21 mouse cellular contexts compared by ENCODE assay signal in genomic region chr14:115369611-115370167, GRCm38 (mm10).
A peak's percentile ranks its signal among the peaks of the same experiment; 100 is the strongest.
DNase-seq lines count a peak whose midpoint lies in the region; ATAC-seq and TF ChIP-seq lines count a peak whose summit lies in the region.
"Had no signal": no experiment of that assay in that cellular context is flagged by ENCODE, and none has a peak within 500 bp of the region (broad histone marks: within the 10 kb centered on the region; RNA-seq: fewer than 3 reads in every experiment).

No protein-coding gene starts in this region.

- H3K4me3 ChIP-seq in forebrain, embryonic 11.5 days (ENCODE audit: low read depth, low read length) = no peak overlapping the region
- H3K4me3 ChIP-seq in forebrain, embryonic 10.5 days = no peak overlapping the region
- no peak overlapping the region for H3K4me3 ChIP-seq in kidney, postnatal 0 days (replicated peaks; ENCODE audit: low read depth, low read length)
- H3K4me3 ChIP-seq in kidney, embryonic 14.5 days (ENCODE audit: low read length) = no peak overlapping the region
- H3K4me3 ChIP-seq in midbrain, embryonic 13.5 days (replicated peaks) = no peak overlapping the region
- H3K4me3 ChIP-seq in midbrain, embryonic 11.5 days (ENCODE audit: low read depth, low read length) = no peak overlapping the region
- no peak overlapping the region for H3K4me3 ChIP-seq in midbrain, postnatal 0 days (ENCODE audit: low read depth, low read length)
- H3K4me3 ChIP-seq: embryonic facial prominence, embryonic 10.5 days; gastrocnemius, adult 2 months; heart, adult 2 months; heart, embryonic 15.5 days; limb, embryonic 12.5 days; liver, embryonic 12.5 days had no signal

- 0 out of 2 replicates have a peak, but pooled peaks have one; percentile 34 for ATAC-seq in forebrain, embryonic 11.5 days (replicated peaks; ENCODE audit: low FRiP score)
- ATAC-seq in kidney, postnatal 0 days (replicated peaks; ENCODE audit: low FRiP score, low read depth) = no peak
- ATAC-seq in kidney, embryonic 14.5 days (ENCODE audit: low FRiP score, low TSS enrichment) = no peak
- 0 out of 2 replicates have a peak, but pooled peaks have one; percentile 50 for ATAC-seq in midbrain, embryonic 13.5 days
- ATAC-seq in midbrain, embryonic 11.5 days (ENCODE audit: low FRiP score) = no peak
- no peak for ATAC-seq in midbrain, postnatal 0 days (ENCODE audit: low FRiP score)
- ATAC-seq: liver, embryonic 12.5 days had no signal

- H3K9me3 ChIP-seq in forebrain, embryonic 11.5 days (ENCODE audit: control insufficient read depth, low read length) = no peaks in the 10 kb centered on the region
- H3K9me3 ChIP-seq in forebrain, embryonic 10.5 days = no peaks in the 10 kb centered on the region
- H3K9me3 ChIP-seq in kidney, postnatal 0 days (replicated peaks; ENCODE audit: low read length) = no peaks in the 10 kb centered on the region
- no peaks in the 10 kb centered on the region for H3K9me3 ChIP-seq in kidney, embryonic 14.5 days (ENCODE audit: control insufficient read depth, low read length)
- H3K9me3 ChIP-seq in midbrain, embryonic 13.5 days = no peaks in the 10 kb centered on the region
- no peaks in the 10 kb centered on the region for H3K9me3 ChIP-seq in midbrain, embryonic 11.5 days (ENCODE audit: control insufficient read depth, low read length)
- no peaks in the 10 kb centered on the region for H3K9me3 ChIP-seq in midbrain, postnatal 0 days (ENCODE audit: low read length)
- H3K9me3 ChIP-seq: embryonic facial prominence, embryonic 10.5 days; heart, embryonic 15.5 days; limb, embryonic 12.5 days; liver, embryonic 12.5 days had no signal

- DNase-seq in forebrain, embryonic 11.5 days (ENCODE audit: low spot score) = no peak
- no peak for DNase-seq in forebrain, embryonic 10.5 days (ENCODE audit: extremely low spot score, low spot score)
- peak; percentile 1 for DNase-seq in kidney, postnatal 0 days (ENCODE audit: low spot score)
- DNase-seq in midbrain, embryonic 11.5 days (ENCODE audit: low spot score, missing footprints) = no peak
- DNase-seq in midbrain, postnatal 0 days (ENCODE audit: low spot score) = peak; percentile 12
- no peak for DNase-seq in layer of hippocampus, adult 9-10 months (ENCODE audit: low spot score)
- DNase-seq: adrenal gland, postnatal 14 days; cerebellum, adult 11 months; gastrocnemius, adult 2 months; heart, adult 2 months; heart, postnatal 4 days; kidney, adult 8-10 months; thymus, postnatal 14 days had no signal

- no peak for TF ChIP-seq CTCF in kidney, postnatal 0 days (IDR thresholded peaks at IDR 0.05; ENCODE audit: low read depth)
- TF ChIP-seq CTCF in midbrain, postnatal 0 days (IDR thresholded peaks at IDR 0.05) = no peak

- no peak overlapping the region for H3K4me2 ChIP-seq in forebrain, embryonic 11.5 days (ENCODE audit: low read depth, low read length, severe bottlenecking)
- H3K4me2 ChIP-seq in kidney, postnatal 0 days (ENCODE audit: low read length) = no peak overlapping the region
- no peak overlapping the region for H3K4me2 ChIP-seq in kidney, embryonic 14.5 days (replicated peaks; ENCODE audit: low read depth, low read length)
- H3K4me2 ChIP-seq in midbrain, embryonic 13.5 days (replicated peaks) = no peak overlapping the region
- no peak overlapping the region for H3K4me2 ChIP-seq in midbrain, embryonic 11.5 days
- H3K4me2 ChIP-seq in midbrain, postnatal 0 days (ENCODE audit: low read depth, low read length, poor library complexity, severe bottlenecking) = no peak overlapping the region
- H3K4me2 ChIP-seq: heart, embryonic 15.5 days; limb, embryonic 12.5 days; liver, embryonic 12.5 days had no signal

- 71% methylated on average over 15 of the region's 15 CpGs for whole genome bisulfite sequencing in forebrain, embryonic 11.5 days
- WGBS in forebrain, embryonic 10.5 days = 76% methylated on average over 15 of the region's 15 CpGs
- WGBS in kidney, postnatal 0 days = 79% methylated on average over 15 of the region's 15 CpGs
- 85% methylated on average over 15 of the region's 15 CpGs for WGBS in kidney, embryonic 14.5 days
- WGBS in midbrain, embryonic 13.5 days = 58% methylated on average over 15 of the region's 15 CpGs
- WGBS in midbrain, embryonic 11.5 days = 72% methylated on average over 15 of the region's 15 CpGs
- WGBS in midbrain, postnatal 0 days = 51% methylated on average over 15 of the region's 15 CpGs

- no peaks in the 10 kb centered on the region for H3K27me3 ChIP-seq in forebrain, embryonic 11.5 days (ENCODE audit: control insufficient read depth, insufficient read depth, low read length)
- H3K27me3 ChIP-seq in forebrain, embryonic 10.5 days (ENCODE audit: poor library complexity, severe bottlenecking) = no peaks in the 10 kb centered on the region
- H3K27me3 ChIP-seq in kidney, postnatal 0 days (ENCODE audit: insufficient read depth, low read length) = no peaks in the 10 kb centered on the region
- no peaks in the 10 kb centered on the region for H3K27me3 ChIP-seq in kidney, embryonic 14.5 days (ENCODE audit: control insufficient read depth, insufficient read depth, low read length)
- no peaks in the 10 kb centered on the region for H3K27me3 ChIP-seq in midbrain, embryonic 13.5 days
- no peaks in the 10 kb centered on the region for H3K27me3 ChIP-seq in midbrain, embryonic 11.5 days (ENCODE audit: control insufficient read depth, insufficient read depth, low read length)
- no peaks in the 10 kb centered on the region for H3K27me3 ChIP-seq in midbrain, postnatal 0 days (ENCODE audit: insufficient read depth, low read length)
- H3K27me3 ChIP-seq: heart, embryonic 15.5 days; limb, embryonic 12.5 days; liver, embryonic 12.5 days had no signal

- H3K27ac ChIP-seq in forebrain, embryonic 11.5 days (ENCODE audit: low read depth, low read length) = no peak overlapping the region
- H3K27ac ChIP-seq in forebrain, embryonic 10.5 days = no peak overlapping the region
- H3K27ac ChIP-seq in kidney, postnatal 0 days = no peak overlapping the region
- H3K27ac ChIP-seq in kidney, embryonic 14.5 days (ENCODE audit: low read depth, low read length) = no peak overlapping the region
- H3K27ac ChIP-seq in midbrain, embryonic 13.5 days = no peak overlapping the region
- H3K27ac ChIP-seq in midbrain, embryonic 11.5 days (ENCODE audit: low read depth, low read length) = no peak overlapping the region
- no peak overlapping the region for H3K27ac ChIP-seq in midbrain, postnatal 0 days (ENCODE audit: low read depth, low read length)
- H3K27ac ChIP-seq: embryonic facial prominence, embryonic 10.5 days; gastrocnemius, adult 2 months; heart, adult 2 months; heart, embryonic 15.5 days; limb, embryonic 12.5 days; liver, embryonic 12.5 days; macrophage had no signal

- H3K36me3 ChIP-seq in forebrain, embryonic 11.5 days (ENCODE audit: control insufficient read depth, insufficient read depth, low read length) = no peaks in the 10 kb centered on the region
- H3K36me3 ChIP-seq in forebrain, embryonic 10.5 days (replicated peaks) = no peaks in the 10 kb centered on the region
- no peaks in the 10 kb centered on the region for H3K36me3 ChIP-seq in kidney, postnatal 0 days (ENCODE audit: insufficient read depth, low read length)
- no peaks in the 10 kb centered on the region for H3K36me3 ChIP-seq in kidney, embryonic 14.5 days (ENCODE audit: control insufficient read depth, insufficient read depth, low read length)
- no peaks in the 10 kb centered on the region for H3K36me3 ChIP-seq in midbrain, embryonic 13.5 days
- no peaks in the 10 kb centered on the region for H3K36me3 ChIP-seq in midbrain, embryonic 11.5 days (ENCODE audit: control insufficient read depth, insufficient read depth, low read length)
- H3K36me3 ChIP-seq in midbrain, postnatal 0 days (ENCODE audit: insufficient read depth, low read length) = no peaks in the 10 kb centered on the region
- H3K36me3 ChIP-seq: embryonic facial prominence, embryonic 10.5 days; G1E; heart, embryonic 15.5 days; limb, embryonic 12.5 days; liver, embryonic 12.5 days had no signal

- H3K9ac ChIP-seq in forebrain, embryonic 11.5 days (ENCODE audit: low read length) = no peak overlapping the region
- H3K9ac ChIP-seq in kidney, postnatal 0 days (ENCODE audit: low read depth, low read length) = no peak overlapping the region
- H3K9ac ChIP-seq in kidney, embryonic 14.5 days (ENCODE audit: low read depth, low read length) = no peak overlapping the region
- no peak overlapping the region for H3K9ac ChIP-seq in midbrain, embryonic 13.5 days (replicated peaks)
- no peak overlapping the region for H3K9ac ChIP-seq in midbrain, embryonic 11.5 days (ENCODE audit: low read length)
- no peak overlapping the region for H3K9ac ChIP-seq in midbrain, postnatal 0 days (replicated peaks; ENCODE audit: low read length, poor library complexity, severe bottlenecking)
- H3K9ac ChIP-seq: heart, embryonic 15.5 days; limb, embryonic 12.5 days; liver, embryonic 12.5 days had no signal

- H3K4me1 ChIP-seq in forebrain, embryonic 11.5 days (replicated peaks; ENCODE audit: control insufficient read depth, insufficient read depth, low read length) = no peaks in the 10 kb centered on the region
- H3K4me1 ChIP-seq in forebrain, embryonic 10.5 days = 0 out of 2 replicates have a peak, but pooled peaks cover 6% of the 10 kb centered on the region
- no peaks in the 10 kb centered on the region for H3K4me1 ChIP-seq in kidney, postnatal 0 days (replicated peaks; ENCODE audit: insufficient read depth, low read length)
- H3K4me1 ChIP-seq in kidney, embryonic 14.5 days (ENCODE audit: control insufficient read depth, insufficient read depth, low read length) = no peaks in the 10 kb centered on the region
- no peaks in the 10 kb centered on the region for H3K4me1 ChIP-seq in midbrain, embryonic 13.5 days (replicated peaks)
- no peaks in the 10 kb centered on the region for H3K4me1 ChIP-seq in midbrain, embryonic 11.5 days (ENCODE audit: control insufficient read depth, insufficient read depth, low read length)
- H3K4me1 ChIP-seq in midbrain, postnatal 0 days (ENCODE audit: insufficient read depth, low read length) = no peaks in the 10 kb centered on the region
- H3K4me1 ChIP-seq: embryonic facial prominence, embryonic 10.5 days; heart, embryonic 15.5 days; limb, embryonic 12.5 days; liver, embryonic 12.5 days had no signal

Comparison
In these comparisons a context has a peak if more than half of its experiments do, and no peak if none do; other contexts are left out.
1. ATAC-seq: peak in forebrain, embryonic 11.5 days (single experiment) and midbrain, embryonic 13.5 days (single experiment); none in kidney, postnatal 0 days (single experiment), kidney, embryonic 14.5 days (single experiment), midbrain, embryonic 11.5 days (single experiment) and midbrain, postnatal 0 days (single experiment).
2. DNase-seq: peak in kidney, postnatal 0 days (single experiment) and midbrain, postnatal 0 days (single experiment); none in forebrain, embryonic 11.5 days (single experiment), forebrain, embryonic 10.5 days (single experiment), midbrain, embryonic 11.5 days (single experiment) and layer of hippocampus, adult 9-10 months (single experiment).